Mouse (Mus musculus) kidney, postnatal 25 days (tissue): ENCODE results near the gene Atoh7.
"Not testable (repeated sequence)": the region's sequence is repeated elsewhere in the genome, so short reads cannot be mapped to it uniquely, and the experiment has no call there.

Experiments used
- DNase-seq, 2 experiments: peaks; one replicate each; pipeline ENCODE4 v3.0.0; 2021; ENCODE audit warnings: mixed read lengths in 2 of 2

Atoh7 gene

DNA sequence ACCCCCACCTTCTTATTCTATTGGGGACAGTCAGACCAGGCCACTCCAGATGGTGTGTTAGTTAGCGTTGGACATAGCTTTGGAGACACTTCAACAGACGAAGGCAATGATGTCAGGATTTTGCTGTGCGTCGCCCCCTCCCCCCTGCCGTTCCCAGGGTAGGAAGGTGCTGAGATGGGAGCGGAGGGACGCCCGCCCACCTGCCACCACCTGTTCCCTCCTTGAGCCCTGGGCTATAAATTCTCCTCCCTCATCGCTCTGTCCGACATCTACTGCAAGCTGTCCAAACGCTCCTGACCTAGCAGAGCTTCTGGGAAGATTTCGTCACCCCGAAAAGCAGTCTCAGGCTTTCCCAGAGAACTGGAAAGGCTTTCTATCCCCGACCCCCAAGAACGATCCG is at the start of gene Atoh7:
Gene Atoh7, plus strand, starts transcription at position 131 of the 400 bp plus-strand sequence.
- DNase-seq = no peak

DNA sequence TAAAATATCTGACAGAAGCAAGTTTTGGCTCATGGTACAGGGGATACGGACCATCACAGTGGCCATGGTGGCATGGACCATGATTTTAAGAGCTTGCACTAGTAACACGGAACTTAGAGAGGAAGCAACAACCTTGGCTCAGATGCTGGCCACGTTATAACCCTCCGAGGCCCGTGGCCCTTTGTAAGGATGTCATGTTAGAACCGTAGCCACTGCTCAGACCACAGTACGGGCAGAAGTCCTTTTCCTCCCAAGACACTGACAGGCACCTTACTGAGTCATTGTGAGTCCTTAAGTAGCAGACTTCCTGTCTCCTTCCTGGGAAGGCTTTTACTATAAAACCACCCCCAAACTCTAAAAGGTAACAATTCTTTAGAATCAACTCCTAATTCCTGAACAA is 48.2 kb upstream of the Atoh7 start:
- DNase-seq = no peak

DNA sequence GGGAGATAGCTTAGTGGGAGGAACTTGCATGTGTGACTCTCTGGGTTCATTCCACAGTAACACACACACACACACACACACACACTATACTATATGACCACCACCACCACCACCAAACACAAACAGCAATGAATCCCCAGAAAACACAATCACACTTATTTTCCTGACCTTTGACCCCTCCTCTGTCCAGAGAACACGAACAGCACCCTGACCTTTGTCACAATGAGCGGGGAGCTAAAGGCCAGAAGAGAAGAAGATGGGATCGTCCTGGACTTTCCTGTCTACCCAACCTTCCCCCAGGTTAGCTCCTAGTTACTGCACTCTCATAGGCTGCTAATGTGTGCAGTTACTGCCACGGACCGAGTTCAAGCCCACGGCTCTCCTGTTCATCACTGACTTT is 47.4 kb upstream of the Atoh7 start:
- no peak for DNase-seq

DNA sequence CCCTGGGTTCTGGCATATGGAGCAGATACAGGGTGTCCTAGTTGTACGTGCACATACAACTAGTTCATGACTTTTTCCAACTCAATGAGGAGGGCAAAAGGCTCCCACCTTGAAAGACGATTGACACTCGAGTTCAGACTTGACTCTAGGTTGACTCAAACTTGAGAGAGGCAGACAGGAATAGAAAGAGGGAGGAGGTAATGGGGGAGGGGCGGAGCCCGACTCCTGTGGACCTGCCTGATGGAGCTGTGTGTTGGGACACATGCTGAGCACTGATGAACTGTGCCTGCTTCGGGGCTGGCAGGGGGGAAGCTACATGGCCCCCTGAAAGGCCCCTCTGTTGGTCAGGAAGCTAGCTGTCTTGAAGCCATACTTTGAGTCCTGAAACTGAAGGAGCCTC is 46.4 kb upstream of the Atoh7 start:
- no peak for DNase-seq

DNA sequence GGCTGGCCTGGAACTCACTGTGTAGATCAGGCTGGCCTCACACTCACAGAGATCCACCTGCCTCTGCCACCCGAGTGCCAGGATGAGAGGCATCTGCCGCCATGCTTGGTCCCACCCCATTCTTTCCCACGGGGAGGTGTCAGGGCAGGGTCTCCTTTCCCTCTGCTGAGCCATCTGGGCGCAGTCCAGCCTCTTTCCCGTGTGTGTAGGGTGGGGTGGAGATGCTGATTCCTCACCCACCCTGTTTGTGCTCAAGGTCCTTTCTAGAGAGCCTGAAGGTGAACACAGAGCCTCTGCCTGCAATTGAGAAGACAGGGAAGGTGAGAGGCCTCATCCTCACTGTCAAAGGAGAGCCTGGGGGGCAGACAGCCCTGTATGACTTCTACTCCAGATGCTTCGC is 45.4 kb upstream of the Atoh7 start:
- DNase-seq = not testable (repeated sequence)

DNA sequence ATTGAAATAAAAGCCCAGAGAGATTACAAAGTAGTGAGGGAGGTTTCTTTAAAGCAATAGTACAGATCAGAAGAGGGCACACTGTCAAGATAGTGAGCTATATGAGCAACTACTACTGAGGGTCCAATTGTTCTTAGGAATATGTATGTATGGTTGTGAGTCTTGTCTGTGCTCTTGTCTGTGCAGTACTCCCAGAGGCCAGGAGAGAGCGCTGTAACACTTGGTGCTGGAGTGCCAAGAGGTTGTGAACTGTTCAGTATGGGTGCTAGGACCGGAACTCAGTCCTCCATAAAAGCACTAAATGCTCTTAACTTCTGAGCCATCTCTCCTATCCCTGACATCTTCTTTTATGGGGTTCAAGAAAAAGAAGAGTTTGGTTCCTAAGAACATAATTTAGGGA is 44.9 kb upstream of the Atoh7 start:
- DNase-seq = no peak

DNA sequence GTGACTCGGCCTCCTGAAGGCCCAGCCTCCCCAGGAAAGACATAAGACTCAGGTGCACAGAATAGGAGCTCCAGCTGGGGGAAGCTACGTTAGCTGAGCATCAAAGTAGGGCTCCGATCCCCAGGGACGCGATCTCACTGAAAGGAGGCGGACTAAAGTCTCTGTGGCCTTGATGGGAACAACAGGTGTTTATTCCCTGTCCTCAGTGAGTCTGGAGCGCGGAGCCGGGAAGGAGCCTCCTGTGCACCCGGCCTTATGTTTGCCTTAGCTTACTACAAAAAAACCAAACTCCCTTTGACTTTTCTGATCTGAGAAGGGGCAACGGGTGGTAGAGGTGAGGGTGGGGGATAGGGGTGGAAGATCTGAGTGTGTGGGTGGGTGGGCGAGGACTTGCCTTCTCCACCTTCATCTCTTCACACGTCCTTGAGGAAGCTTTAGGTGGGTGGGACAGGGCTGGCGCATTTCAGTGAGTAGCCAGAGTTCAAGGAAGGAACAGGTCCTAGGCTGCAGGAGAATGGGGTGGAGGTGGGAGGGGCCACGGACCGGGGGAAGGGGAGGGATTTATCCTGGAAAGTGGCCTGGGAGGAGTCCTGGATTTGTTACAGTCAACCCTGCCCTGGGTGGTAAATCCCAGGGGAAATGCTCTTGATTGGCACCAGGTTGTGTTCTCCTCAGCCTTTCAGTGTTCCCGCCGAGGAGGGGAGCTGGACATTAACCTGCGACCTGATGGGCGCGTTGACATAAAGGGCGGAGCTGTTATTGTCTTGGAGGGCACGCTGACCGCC is 42.3 kb upstream of the Atoh7 start:
- DNase-seq = peak; percentile 68 to 87

DNA sequence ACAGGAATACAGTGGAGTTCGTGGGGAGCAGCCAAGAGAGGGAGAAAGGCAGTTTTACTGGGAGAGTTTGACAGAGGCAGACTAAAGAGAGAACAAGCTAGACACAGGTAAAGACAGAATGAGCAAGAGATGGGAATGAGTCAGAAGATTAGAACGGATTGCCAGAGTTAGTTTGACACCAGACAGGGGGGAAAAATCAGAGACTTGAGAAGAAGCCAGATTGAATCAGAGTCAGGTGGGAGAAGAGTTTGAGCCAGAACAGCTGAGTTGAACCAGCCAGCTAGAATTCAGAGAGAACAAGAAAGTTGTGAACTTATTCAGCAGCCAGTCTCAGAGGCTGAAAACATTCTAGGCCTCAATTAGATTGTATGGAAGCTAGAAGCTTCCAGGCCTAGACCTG is 39.6 kb upstream of the Atoh7 start, which contains the start of gene Pbld1:
Gene Pbld1, plus strand, starts transcription at position 301 of the 400 bp plus-strand sequence.
- no peak for DNase-seq

DNA sequence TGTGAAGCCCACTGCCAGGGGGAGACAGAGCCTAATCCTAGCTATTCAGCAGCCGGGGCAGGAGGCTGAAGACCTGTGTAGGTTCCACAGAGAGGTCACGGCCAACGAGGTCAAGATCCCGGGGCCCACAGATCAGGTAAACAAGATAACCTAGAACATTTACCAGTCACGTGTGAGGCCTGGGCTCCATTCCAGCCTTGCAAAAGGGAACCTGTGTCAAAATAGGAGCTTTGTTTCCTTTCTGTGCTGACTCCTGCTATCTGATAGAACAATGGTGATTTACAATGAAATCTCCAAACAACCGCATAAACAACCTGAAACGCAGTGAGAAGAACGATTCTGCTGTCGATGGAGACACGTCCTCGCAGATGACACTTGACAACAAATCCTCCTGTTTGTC is 39.0 kb upstream of the Atoh7 start:
- DNase-seq = peak; percentile 86 to 91

DNA sequence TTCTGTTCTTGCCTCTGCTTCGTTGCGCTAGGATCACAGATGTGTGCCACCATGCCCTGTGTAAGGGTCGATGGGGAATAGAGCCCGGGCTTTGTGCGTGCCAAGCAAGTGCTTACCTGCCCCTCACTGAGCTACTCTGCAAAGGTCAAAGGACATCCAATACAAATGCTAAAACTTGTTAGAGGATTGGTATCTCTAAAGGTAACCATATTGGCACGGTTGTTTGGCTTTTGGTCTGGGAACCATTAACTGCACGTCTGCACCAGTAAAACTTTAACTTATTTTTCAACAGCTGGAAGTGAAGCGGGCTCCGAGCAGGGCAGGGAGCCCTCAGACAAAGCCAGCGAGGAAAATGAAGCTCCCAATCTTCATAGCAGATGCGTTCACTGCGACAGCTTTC is 38.2 kb upstream of the Atoh7 start:
- DNase-seq = peak; percentile 52 to 58

DNA sequence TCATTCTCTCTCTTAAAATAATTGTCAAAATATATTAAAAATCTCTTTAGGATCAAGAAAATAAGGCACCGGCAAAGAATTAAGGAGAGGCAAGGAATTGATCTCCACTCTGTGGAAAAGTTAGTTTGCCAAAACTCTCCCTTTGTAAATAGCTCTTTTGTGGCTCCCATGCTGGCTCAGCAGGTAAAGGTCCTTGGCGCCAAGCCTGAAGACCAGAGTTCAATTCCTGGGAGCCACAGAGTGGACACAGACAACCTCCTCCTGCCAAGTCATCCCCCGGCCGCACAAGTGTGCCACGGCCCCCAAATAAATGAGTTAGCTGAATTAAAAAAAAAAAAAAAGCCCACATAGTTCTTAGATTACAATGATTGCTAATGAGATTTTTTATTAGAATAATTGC is 36.8 kb upstream of the Atoh7 start:
- peak; percentile 84 to 90 for DNase-seq

DNA sequence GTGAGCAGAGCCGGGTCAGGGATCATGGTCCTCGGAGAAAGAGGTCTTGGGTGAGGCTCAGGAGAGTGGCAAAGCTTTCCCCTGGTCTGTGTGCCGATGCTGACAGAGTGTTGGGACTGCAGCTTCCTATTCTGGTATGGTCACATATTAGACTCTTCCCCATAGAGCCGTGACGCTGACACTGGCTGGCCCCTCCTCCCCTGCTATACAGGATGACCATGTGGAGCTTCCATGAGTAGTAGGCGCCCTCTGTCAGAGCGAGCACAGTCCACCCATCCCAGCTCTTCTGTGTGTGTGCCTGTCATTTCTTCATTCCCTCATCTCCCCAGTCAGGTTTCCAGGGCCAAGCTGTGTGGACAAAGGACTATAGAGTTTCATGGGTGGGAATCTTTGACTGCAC is 36.1 kb upstream of the Atoh7 start:
- no peak for DNase-seq

DNA sequence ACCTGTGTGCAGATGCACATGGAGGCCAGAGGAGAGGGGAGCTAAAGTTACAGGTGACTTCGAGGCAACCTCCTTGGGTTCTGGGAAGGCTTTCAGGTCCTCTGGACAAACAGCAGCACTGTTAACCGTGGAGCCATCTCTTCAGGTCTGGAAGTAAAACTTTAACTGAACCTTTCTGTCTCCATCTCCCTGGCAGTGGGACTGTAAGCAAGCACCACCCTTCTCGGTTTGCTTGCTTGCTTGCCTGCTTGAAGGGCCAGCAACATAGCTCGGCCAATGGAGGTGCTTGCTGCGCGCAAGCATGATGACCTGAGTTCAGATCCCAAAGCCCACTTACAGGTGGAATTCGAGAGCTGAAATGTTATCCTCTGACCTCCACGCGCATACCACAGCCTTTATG is 34.9 kb upstream of the Atoh7 start:
- DNase-seq = peak; percentile 45 to 69

DNA sequence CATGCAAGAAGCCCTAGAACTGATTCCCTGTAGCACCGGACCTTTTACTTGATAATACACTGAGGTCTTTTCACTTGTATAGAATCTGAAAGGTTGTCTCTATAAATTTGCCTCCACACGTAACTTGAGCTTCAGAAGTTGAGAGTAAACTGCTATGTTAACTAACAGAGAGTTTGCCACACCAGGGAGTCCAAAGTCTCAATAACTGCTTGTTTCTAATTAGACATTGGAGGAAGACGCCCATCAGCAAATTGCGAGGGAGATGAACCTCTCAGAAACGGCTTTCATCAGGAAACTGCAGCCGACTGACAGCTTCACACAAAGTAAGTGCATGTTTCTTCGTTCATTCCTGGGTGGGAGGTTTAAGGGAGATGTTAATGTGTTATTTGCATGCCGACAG is 33.9 kb upstream of the Atoh7 start:
- DNase-seq = peak in 1 of 2 experiments; percentile 18

DNA sequence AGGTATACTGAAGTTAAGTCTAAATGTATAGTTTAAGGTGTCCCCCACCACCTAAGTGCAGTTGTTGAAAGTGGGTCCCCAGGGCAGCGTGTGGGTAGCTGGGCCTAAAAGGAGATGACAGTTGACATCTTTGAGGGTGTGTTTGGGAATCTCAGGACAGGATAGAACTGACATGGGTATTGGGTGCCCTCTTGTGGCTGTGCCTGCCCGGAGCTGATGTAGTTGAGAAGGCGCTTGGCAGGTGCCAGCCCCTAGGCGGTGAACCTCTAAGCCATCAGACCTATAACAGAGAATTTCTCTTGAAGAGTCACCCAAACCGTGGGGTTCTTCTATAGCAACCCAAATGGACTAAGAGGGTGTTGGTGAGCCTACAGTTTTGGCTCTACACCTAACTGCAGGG is 33.5 kb upstream of the Atoh7 start:
- DNase-seq = peak; percentile 89

DNA sequence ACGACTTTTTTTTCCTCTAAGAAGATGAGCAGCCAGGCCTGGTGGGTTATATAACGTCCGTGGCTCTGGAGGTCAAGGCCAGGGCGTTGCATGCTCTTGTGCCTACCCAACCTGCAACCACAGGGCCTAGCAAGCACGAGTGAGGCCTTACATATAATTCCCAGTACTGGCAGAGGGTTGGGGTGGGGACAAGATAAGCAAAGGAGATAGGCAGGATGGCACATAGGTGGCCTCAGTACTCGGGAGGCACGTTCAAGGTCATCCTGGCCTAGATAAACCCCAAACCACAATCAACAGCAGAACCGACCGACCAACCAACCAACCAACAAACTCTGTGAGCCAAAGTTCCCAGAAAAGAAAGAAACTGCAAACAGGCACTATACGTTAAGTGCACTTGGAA is 13.1 kb upstream of the Atoh7 start:
- DNase-seq = no peak

DNA sequence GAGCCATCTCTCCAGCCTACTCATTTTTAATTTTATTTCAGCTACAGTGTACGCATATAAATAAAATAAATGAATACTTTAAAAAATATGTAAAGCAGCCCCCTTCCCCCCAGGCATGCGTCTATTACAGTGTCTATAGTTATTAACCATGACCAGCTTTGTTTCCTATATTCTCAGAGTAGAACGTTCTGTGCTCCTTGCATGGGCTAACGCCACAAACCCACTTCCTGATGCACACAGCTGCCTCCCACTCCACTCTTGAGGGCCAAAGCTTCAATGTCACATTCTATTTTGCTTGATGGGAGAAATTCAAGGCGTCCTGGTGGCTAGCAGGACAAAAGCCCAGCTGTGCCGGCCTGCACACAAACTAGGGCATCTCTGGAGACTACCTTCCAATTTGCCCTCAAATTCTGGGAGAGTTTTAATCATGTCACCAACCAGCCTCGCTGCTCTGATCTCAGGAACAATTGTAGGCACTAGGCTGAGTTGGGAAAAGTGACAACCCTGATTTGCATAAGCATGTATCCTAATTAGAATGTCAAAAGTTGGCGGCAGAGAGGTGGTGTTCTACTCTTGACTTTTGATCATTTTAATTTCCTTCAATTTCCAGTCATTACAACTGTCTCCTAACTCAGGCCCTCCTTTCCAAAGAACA is 10.2 kb upstream of the Atoh7 start:
- DNase-seq = no peak

DNA sequence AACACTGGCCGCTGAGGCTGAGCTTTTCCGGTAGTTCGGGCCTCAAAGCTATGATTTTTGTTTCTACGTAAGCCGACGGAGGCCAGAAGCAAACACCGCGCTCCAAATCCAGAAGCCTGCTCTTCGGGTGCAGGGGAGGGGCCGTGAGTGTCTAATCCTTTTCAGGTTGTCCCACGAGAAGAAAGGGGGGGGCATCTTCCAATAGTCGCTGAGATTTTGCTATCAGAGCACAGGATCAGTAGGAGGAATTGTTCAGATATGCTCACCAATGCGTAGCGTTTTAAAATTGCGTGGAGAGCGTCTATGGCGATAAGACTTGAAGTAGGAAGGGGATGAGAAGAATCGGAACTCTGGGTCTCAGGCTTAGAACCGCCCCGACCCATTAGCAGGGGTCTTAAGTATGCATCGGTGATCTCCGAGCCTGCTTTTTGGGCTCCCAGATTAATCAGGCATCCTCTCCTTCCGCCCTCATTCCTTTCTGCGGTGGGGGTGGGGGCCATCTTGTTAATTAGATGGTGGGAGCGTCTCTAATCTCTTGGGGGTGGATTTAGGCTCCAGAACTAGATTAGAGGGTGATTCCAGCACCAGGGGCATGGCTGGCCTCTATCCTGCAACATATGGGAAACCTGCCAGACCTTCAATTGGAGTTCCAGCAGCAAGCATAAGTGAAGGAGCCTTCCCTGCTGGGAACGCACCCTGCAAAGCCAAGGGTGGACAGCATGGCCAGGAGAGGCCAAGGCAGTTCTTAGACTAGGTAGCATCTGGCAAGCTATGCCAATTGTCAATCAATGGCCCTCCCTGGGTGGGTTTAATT is 9.5 kb upstream of the Atoh7 start:
- DNase-seq = no peak

DNA sequence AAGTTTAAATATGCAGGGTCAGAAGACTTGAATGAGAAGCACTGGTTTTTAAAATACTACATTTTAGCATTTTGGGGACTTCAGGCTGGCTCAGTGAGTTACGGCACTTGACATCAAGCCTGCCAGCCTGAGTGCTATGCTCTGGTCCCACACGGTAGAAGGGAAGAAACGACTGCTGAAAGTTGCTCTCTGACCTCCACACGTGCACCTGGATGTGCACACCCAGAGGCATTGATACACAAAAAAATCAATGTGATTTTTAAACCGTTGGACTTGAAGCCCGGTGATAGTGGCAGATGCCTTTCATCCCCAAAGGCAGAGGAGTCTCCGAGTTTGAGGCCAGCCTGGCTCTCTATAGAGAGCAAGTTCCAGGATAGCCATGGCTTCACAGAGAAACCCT is 7.5 kb upstream of the Atoh7 start:
- no peak for DNase-seq

DNA sequence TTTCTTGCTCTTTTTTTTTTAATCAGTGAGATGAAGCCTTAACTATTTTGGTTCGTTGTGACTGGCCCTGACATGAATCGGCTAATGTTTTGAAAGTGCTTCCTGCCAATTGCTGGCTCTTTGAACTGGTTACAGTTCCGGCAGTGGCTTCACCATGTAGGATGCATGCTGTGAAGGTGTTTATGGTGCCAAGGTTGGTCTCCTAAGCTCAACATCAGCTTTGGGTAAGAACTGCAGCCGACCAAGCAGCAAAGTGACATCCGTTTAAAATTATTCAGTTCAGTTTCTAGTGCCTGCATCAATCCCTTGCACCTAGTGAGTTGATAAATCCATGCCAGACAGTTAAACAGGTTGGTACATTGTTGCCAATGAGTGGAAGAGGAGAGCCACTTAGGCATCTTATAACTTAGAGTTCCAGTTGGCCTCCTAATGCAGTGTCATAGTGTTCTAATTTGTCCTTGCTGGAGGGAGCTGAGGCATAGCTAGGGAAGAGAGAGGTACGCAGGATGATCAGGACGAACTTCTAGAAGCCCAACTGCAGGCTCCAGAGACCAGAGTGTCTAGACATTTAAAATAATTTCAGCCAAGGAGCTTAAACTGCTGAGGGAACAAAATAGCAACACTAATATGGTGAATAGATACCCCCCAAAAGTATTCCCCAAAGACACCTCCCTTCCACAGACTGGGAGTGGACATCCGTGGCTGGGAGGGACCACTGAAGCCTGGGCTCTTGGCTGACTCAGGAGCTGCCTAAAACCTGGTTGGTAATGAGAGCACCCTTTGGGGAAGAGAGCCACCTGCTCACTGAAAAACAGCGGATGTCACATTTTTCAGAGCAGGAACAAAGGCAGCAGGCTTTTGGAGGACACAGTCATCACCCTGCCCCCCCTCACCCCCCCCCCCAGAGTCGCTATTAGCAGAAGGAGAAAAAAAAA is 6.6 kb upstream of the Atoh7 start:
- no peak for DNase-seq

DNA sequence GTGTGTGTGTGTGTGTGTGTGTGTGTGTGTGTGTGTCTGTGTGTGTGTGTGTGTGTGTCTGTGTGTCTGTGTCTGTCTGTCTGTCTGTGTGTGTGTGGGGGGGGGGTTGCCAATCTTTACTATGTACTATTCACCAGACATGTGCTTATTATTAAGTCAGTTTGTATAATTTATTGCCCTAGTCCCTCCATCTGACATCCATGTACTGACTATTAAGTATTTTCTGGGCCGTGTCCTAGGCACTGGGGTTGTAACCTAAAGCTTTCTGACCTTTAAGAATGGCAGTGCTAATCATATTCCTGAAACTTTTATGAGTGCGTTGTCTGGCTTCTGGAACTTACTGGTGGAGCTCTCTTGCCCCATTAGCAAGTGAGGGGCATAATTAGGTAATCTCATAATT is 2.7 kb upstream of the Atoh7 start:
- no peak for DNase-seq

DNA sequence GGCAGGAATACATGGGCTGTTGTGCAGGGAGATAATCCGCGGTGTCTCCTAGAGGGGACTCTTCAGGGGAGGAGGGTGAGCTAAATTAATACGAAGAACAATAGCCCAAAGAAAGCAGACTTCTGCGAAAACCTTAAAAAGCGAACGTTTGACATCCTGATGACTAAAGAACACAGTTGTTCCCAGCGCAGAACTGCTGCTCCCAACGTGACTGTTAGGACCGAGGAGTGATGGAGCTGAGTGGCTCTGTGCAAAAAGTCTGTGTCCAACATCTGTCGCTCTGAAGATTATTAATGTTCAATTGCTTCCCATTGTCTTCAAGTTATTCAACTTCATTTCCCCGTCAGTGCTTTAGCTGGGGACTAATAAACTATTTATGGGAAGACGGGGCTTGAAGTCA is 1.3 kb upstream of the Atoh7 start:
- no peak for DNase-seq
